Mouse (Mus musculus) heart, postnatal 0 days (tissue): ENCODE results near the gene Serpina6.

Experiments
- CTCF ChIP-seq: IDR thresholded peaks from 2 replicates; pipeline ENCODE4 v1.5.1; 2016; ENCODE audit warnings: antibody characterized with exemption, control low read depth, low read depth
- EP300 ChIP-seq: IDR thresholded peaks from 2 replicates; pipeline ENCODE4 v1.6.1; 2016; ENCODE audit warnings: antibody characterized with exemption, low read depth

- no peak for TF ChIP-seq CTCF
- TF ChIP-seq EP300: no peak
Measured at GRCm38 (mm10) chr12:103688221-103688814, 31.3 kb upstream of the Serpina6 start.
